Mouse (Mus musculus) myocyte (in vitro differentiated cells): ENCODE measurements around the gene Zbed4.
"Not testable (repeated sequence)": the region's sequence is repeated elsewhere in the genome, so short reads cannot be mapped to it uniquely, and the experiment has no call there.

Experiments used
- E2F4 ChIP-seq: IDR thresholded peaks from one replicate; pipeline ENCODE4 v1.6.1; 2011; ENCODE audit warnings: mild to moderate bottlenecking, control low read depth, moderate library complexity; ENCODE audit not compliant: insufficient read depth
- MAX ChIP-seq: IDR thresholded peaks from one replicate; pipeline ENCODE4 v1.6.1; 2011; ENCODE audit warnings: low read depth, mild to moderate bottlenecking, control low read depth
- MYOD1 ChIP-seq, 3 experiments: IDR thresholded peaks; one replicate each; pipeline ENCODE4 v1.6.1; 2011; ENCODE audit warnings: control low read depth in 2 of 3, low read depth in 2 of 3, mild to moderate bottlenecking in 2 of 3, moderate library complexity in 1 of 3; ENCODE audit not compliant: insufficient read length in 2 of 3, control insufficient read depth in 1 of 3
- POLR2A ChIP-seq: IDR thresholded peaks from one replicate; pipeline ENCODE4 v1.6.1; 2011; ENCODE audit warnings: low read depth, mild to moderate bottlenecking, control low read depth, moderate library complexity; ENCODE audit not compliant: insufficient read length
- POLR2AphosphoS2 ChIP-seq: IDR thresholded peaks from one replicate; pipeline ENCODE4 v1.6.1; 2011; ENCODE audit warnings: low read depth, control low read depth; ENCODE audit not compliant: insufficient read length
- TCF12 ChIP-seq: IDR thresholded peaks from one replicate; pipeline ENCODE4 v1.6.1; 2011; ENCODE audit warnings: mild to moderate bottlenecking, control low read depth; ENCODE audit not compliant: poor library complexity, insufficient read depth, severe bottlenecking
- USF1 ChIP-seq: IDR thresholded peaks from one replicate; pipeline ENCODE4 v1.6.1; 2011; ENCODE audit warnings: low read depth, mild to moderate bottlenecking, control low read depth, moderate library complexity

DNA sequence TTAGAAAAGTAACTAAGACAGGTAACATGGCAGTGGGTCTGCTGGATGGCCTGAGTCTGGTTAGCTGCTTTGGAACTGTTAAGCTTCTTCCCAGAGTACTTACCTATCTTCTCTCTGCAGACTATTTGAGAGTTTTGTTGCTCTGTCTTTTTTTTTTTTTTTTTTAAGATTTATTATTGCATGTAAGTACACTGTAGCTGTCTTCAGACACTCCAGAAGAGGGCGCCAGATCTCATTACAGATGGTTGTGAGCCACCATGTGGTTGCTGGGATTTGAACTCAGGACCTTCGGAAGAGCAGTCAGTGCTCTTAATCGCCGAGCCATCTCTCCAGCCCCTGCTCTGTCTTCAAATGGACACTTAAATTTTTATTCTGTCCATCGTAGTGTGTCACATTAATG lies 23.2 kb downstream of the Zbed4 start:
- not testable (repeated sequence) for TF ChIP-seq POLR2A; MAX; TCF12; MYOD1 (IDR thresholded peaks at IDR 0.05; ENCODE audit: control insufficient read depth in 1 of 3, insufficient read length in 2 of 3, low read depth in 2 of 3); USF1; E2F4; POLR2AphosphoS2
